Comparison of ENCODE assay signal across 29 mouse cellular contexts in the genomic region with DNA sequence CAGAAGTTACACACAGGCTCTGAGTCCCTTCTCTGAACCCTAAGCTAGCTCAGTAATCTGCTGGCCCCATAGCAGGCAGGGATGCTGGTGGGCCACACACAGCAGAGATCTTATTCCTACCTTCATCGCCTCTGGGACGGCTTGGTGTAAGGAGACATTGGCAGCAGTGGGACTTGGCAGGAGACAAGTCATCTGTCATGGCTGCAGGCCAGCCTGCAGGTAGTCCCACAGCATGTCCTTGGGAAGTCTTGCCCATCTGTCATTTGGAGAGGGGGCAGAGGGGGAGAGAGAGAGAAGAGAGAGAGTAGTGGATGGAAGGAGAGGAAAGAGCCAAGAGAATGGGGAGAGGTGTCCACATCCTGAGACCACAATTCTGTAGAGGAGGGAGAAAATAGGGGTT. TPM values are rescaled to one million over a fixed set of nuclear protein-coding genes. Genes with fewer than 3 reads are reported as not detected.
DNase-seq lines count a peak whose midpoint lies in the region; ATAC-seq lines count a peak whose summit lies in the region.
"Had no signal": no experiment of that assay in that cellular context is flagged by ENCODE, and none has a peak within 500 bp of the region (broad histone marks: within the 10 kb centered on the region; RNA-seq: fewer than 3 reads in every experiment).

No protein-coding gene starts in this region.

- H3K4me3 ChIP-seq in hindbrain, embryonic 16.5 days (ENCODE audit: low read length): no peak overlapping the region
- no peak overlapping the region for H3K4me3 ChIP-seq in hindbrain, embryonic 12.5 days
- no peak overlapping the region for H3K4me3 ChIP-seq in intestine, embryonic 15.5 days (replicated peaks)
- H3K4me3 ChIP-seq in kidney, embryonic 14.5 days (ENCODE audit: low read length): no peak overlapping the region
- H3K4me3 ChIP-seq: embryonic facial prominence, embryonic 10.5 days; embryonic facial prominence, embryonic 15.5 days; heart, embryonic 10.5 days; heart, embryonic 15.5 days; kidney, embryonic 15.5 days had no signal

- no peaks in the 10 kb centered on the region for H3K27me3 ChIP-seq in hindbrain, embryonic 16.5 days (replicated peaks; ENCODE audit: control insufficient read depth, insufficient read depth, low read length)
- H3K27me3 ChIP-seq in hindbrain, embryonic 12.5 days: 0 out of 2 replicates have a peak, but pooled peaks cover 3% of the 10 kb centered on the region
- H3K27me3 ChIP-seq in intestine, embryonic 15.5 days (replicated peaks): no peaks in the 10 kb centered on the region; the same call in 1 of the 2 replicates
- H3K27me3 ChIP-seq in kidney, embryonic 14.5 days (ENCODE audit: control insufficient read depth, insufficient read depth, low read length): no peaks in the 10 kb centered on the region; the same call in 1 of the 2 replicates
- H3K27me3 ChIP-seq: embryonic facial prominence, embryonic 15.5 days; heart, embryonic 15.5 days had no signal

- peak; percentile 95 for DNase-seq in brain, adult 2 months (ENCODE audit: low read depth, low spot score)
- DNase-seq in cerebellum, adult 18-20 months: peak; percentile 84 to 86
- peak; percentile 88 to 93 for DNase-seq in cerebellum, postnatal 10 days
- DNase-seq in kidney, postnatal 25 days: no peak
- DNase-seq: adrenal gland, postnatal 10 days; gastrocnemius, postnatal 25 days; heart, adult 11 months; heart, postnatal 36 days; kidney, adult 11 months; kidney, postnatal 36 days; liver; lung, adult 2 months; lung, postnatal 10 days; midbrain, embryonic 14.5 days; spleen, adult 18-20 months; thymus, postnatal 25 days had no signal

- H3K4me2 ChIP-seq in hindbrain, embryonic 16.5 days (ENCODE audit: low read length): no peak overlapping the region
- H3K4me2 ChIP-seq in hindbrain, embryonic 12.5 days (replicated peaks): no peak overlapping the region
- H3K4me2 ChIP-seq in intestine, embryonic 15.5 days (replicated peaks): no peak overlapping the region
- no peak overlapping the region for H3K4me2 ChIP-seq in kidney, embryonic 14.5 days (replicated peaks; ENCODE audit: low read depth, low read length)
- H3K4me2 ChIP-seq: embryonic facial prominence, embryonic 15.5 days; heart, embryonic 15.5 days; kidney, embryonic 15.5 days had no signal

- peaks cover 23% of the 10 kb centered on the region for H3K4me1 ChIP-seq in hindbrain, embryonic 16.5 days (ENCODE audit: control insufficient read depth, insufficient read depth, low read depth, low read length)
- peaks cover 8% of the 10 kb centered on the region; the same call in 1 of the 2 replicates for H3K4me1 ChIP-seq in hindbrain, embryonic 12.5 days
- H3K4me1 ChIP-seq in intestine, embryonic 15.5 days (replicated peaks): no peaks in the 10 kb centered on the region
- no peaks in the 10 kb centered on the region for H3K4me1 ChIP-seq in kidney, embryonic 14.5 days (ENCODE audit: control insufficient read depth, insufficient read depth, low read length)
- H3K4me1 ChIP-seq: embryonic facial prominence, embryonic 15.5 days; heart, embryonic 10.5 days; heart, embryonic 15.5 days; kidney, embryonic 15.5 days had no signal

- no peaks in the 10 kb centered on the region for H3K36me3 ChIP-seq in hindbrain, embryonic 16.5 days (ENCODE audit: control insufficient read depth, insufficient read depth, low read length)
- H3K36me3 ChIP-seq in hindbrain, embryonic 12.5 days: no peaks in the 10 kb centered on the region
- H3K36me3 ChIP-seq in intestine, embryonic 15.5 days: no peaks in the 10 kb centered on the region
- H3K36me3 ChIP-seq in kidney, embryonic 14.5 days (ENCODE audit: control insufficient read depth, insufficient read depth, low read length): no peaks in the 10 kb centered on the region
- H3K36me3 ChIP-seq: embryonic facial prominence, embryonic 10.5 days; embryonic facial prominence, embryonic 15.5 days; heart, embryonic 10.5 days; heart, embryonic 15.5 days; kidney, embryonic 15.5 days had no signal

- peak overlapping the region; percentile 59; the same call in 1 of the 2 replicates for H3K27ac ChIP-seq in hindbrain, embryonic 16.5 days (ENCODE audit: low read depth, low read length)
- H3K27ac ChIP-seq in hindbrain, embryonic 12.5 days: no peak overlapping the region
- no peak overlapping the region for H3K27ac ChIP-seq in intestine, embryonic 15.5 days
- H3K27ac ChIP-seq in kidney, embryonic 14.5 days (ENCODE audit: low read depth, low read length): no peak overlapping the region
- H3K27ac ChIP-seq: embryonic facial prominence, embryonic 10.5 days; embryonic facial prominence, embryonic 15.5 days; heart, embryonic 10.5 days; heart, embryonic 15.5 days; kidney, embryonic 15.5 days; liver, embryonic 14.5 days; macrophage had no signal

- H3K9me3 ChIP-seq in hindbrain, embryonic 16.5 days (ENCODE audit: control insufficient read depth, low read length): no peaks in the 10 kb centered on the region
- no peaks in the 10 kb centered on the region for H3K9me3 ChIP-seq in hindbrain, embryonic 12.5 days (replicated peaks)
- no peaks in the 10 kb centered on the region for H3K9me3 ChIP-seq in intestine, embryonic 15.5 days
- H3K9me3 ChIP-seq in kidney, embryonic 14.5 days (ENCODE audit: control insufficient read depth, low read length): no peaks in the 10 kb centered on the region
- H3K9me3 ChIP-seq: embryonic facial prominence, embryonic 10.5 days; embryonic facial prominence, embryonic 15.5 days; heart, embryonic 10.5 days; heart, embryonic 15.5 days; kidney, embryonic 15.5 days had no signal

- peak; percentile 46 for ATAC-seq in hindbrain, embryonic 16.5 days
- ATAC-seq in hindbrain, embryonic 12.5 days (ENCODE audit: low FRiP score): no peak
- ATAC-seq in intestine, embryonic 15.5 days: no peak
- no peak for ATAC-seq in kidney, embryonic 14.5 days (ENCODE audit: low FRiP score, low TSS enrichment)
- ATAC-seq: forebrain, embryonic 14.5 days; Patski had no signal

- 66% methylated on average over 2 of the region's 2 CpGs for whole genome bisulfite sequencing in hindbrain, embryonic 16.5 days
- 91% methylated on average over 2 of the region's 2 CpGs for WGBS in hindbrain, embryonic 12.5 days
- 84% methylated on average over 2 of the region's 2 CpGs for WGBS in intestine, embryonic 15.5 days
- WGBS in kidney, embryonic 14.5 days: 81% methylated on average over 2 of the region's 2 CpGs

- no peak overlapping the region for H3K9ac ChIP-seq in hindbrain, embryonic 16.5 days (ENCODE audit: low read depth, low read length)
- H3K9ac ChIP-seq in hindbrain, embryonic 12.5 days: no peak overlapping the region
- no peak overlapping the region for H3K9ac ChIP-seq in intestine, embryonic 15.5 days
- H3K9ac ChIP-seq in kidney, embryonic 14.5 days (ENCODE audit: low read depth, low read length): no peak overlapping the region
- H3K9ac ChIP-seq: embryonic facial prominence, embryonic 15.5 days; heart, embryonic 15.5 days; kidney, embryonic 15.5 days; liver, embryonic 14.5 days had no signal

RNA-seq across cellular contexts. Expression of gene Ppp2r2c, which starts 35.8 kb away (rescaled TPM):
- 52.4 and 58.2 TPM in 2 replicates for polyA plus RNA-seq in hindbrain, embryonic 16.5 days (2015; fragmentation: Nextera tagmentation; extraction: Ambion mirVana)
- polyA plus RNA-seq in hindbrain, embryonic 12.5 days (2016; fragmentation: Nextera tagmentation; extraction: Ambion mirVana): 7.6 and 8.0 TPM in 2 replicates
- polyA plus RNA-seq in intestine, embryonic 15.5 days (2015; fragmentation: Nextera tagmentation; extraction: Ambion mirVana): 0.73 and 0.89 TPM in 2 replicates
- not detected in 2 replicates for polyA plus RNA-seq in kidney, embryonic 14.5 days (2014; fragmentation: Nextera tagmentation; extraction: Ambion mirVana)
- polyA plus RNA-seq: liver, embryonic 14.5 days; macrophage had no signal

Comparison
In these comparisons a context has a peak if more than half of its experiments do, and no peak if none do; other contexts are left out.
1. DNase-seq: peak in brain, adult 2 months (single experiment), cerebellum, adult 18-20 months (2 of 2) and cerebellum, postnatal 10 days (2 of 2); none in kidney, postnatal 25 days (0 of 2).